Mouse (Mus musculus): ENCODE results near the gene Gfod1.

DNA sequence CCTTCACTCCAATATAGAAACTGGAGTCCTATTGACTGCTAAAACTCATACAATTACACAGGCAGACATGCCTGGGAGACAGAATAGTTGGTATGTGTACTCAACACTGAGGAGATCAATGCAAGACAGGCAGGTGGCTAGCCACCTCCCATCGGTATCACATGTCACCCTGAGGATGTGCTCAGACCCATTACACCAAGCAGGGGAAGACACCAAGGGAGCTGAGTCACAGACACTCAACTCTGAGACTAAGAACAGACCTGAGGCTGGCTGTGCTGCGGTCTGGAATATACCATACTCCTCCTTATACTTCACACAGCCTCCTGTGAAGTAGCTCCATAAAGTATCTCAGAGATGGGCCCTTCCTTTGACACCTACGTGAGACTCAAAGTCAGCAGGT lies 60.7 kb downstream of the Gfod1 start:
- no peak for TF ChIP-seq CTCF (conservative IDR thresholded peaks at IDR 0.05; ENCODE audit: low read length)
- no peak for TF ChIP-seq POU5F1 (IDR thresholded peaks at IDR 0.05; ENCODE audit: borderline replicate concordance, low read length)
